Mouse (Mus musculus) heart, postnatal 10 days (tissue): ENCODE data around the gene Zfp991. TPM values are rescaled to one million over a fixed set of nuclear protein-coding genes. Genes with fewer than 3 reads are reported as not detected.
"Not testable (repeated sequence)": the region's sequence is repeated elsewhere in the genome, so short reads cannot be mapped to it uniquely, and the experiment has no call there.

Experiments used
- DNase-seq, 2 experiments: peaks; one replicate each; pipeline ENCODE4 v3.0.0; 2021
- intact Hi-C: fragments of 180-260 bp; cut with DNase I; formaldehyde crosslinking; loops from one replicate; pipeline ENCODE4 v1.15.1; 2025
- total RNA-seq, 2 experiments: library from RNA; stranded (reverse); gene quantifications; 2 replicates each; pipeline ENCODE4 v1.2.3; 2021

Gene Zfp991
- total RNA-seq, 2 experiments from 2014 or later: 7.1 to 10.0 TPM

DNA sequence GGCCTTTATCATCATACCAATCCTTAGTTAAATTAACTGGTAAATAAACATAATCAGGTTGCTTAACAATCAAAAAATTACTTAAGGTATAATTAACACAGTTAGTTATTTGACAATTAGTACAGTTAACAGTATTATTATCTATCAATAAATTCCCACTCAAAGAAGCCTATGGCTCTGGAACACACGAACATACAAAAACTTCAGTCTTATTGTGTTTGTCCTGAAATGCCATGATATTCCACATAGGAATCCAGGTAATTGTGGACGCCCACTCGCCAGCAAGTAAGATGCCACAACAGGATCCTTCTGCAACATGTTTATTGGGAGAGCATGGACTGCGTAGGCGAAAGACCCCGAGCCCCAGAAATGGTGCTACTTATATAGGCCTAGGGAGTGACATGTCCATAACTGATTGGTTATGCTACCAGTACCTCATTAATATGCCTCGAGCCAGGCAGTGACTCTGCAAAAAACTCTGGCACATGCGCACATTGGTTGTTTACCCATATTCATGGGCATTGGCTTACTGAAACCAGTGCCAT, 49.4 kb downstream of the Zfp991 start:
- DNase-seq, intact Hi-C loops: not testable (repeated sequence)

DNA sequence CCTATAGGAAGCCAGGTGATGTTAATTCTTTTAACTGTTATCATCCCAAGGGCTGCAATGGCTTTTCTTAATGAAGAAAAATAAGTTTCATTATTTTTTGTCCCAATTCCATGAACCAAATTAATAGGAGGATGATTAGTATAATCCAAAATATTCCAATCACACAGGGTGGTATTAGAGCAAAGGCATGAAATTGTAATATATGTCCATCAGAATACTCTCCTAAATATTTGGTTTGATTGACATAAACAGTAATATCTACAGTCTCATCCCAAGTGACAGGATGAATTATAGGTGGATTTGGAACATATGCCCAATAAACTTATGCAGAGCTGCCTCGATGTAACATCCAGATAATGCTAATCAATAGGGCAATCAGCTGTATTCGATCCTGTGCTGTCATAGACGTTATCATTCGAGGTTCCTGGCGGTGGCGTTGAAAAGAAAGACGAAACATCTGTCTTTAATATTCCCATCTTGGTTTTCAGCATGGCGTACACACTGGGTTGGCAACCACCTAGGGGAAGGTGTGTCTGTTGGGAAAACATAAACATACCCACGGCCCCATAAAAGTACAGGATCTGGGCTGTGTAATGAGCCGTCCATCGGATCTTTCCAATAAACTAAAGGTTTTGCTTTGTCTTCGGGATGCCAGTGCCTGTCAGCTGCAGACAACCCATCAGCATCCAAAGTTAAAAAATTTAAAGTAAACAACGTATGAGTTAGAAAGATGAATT, 50.3 kb downstream of the Zfp991 start:
- intact Hi-C loops, DNase-seq: not testable (repeated sequence)

DNA sequence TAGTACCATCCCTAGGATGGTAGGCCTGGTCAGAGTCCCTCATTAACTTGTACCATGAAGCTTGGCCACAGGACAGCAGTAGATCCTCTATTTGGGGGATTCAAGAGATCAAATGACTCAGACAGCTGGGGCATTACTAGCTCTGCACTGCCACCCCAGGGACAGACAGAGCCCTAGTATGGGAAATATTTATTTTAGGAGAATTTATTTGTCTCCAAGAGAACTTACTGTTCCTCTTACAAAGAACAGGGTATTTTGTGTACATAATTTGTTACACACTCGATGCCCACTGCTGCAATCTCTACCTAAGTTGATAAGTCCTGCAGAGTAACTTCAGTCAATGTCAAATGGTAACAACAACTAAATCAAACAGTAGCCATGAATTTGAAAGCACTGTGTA, 55.0 kb downstream of the Zfp991 start:
- intact Hi-C loops, DNase-seq: not testable (repeated sequence)

DNA sequence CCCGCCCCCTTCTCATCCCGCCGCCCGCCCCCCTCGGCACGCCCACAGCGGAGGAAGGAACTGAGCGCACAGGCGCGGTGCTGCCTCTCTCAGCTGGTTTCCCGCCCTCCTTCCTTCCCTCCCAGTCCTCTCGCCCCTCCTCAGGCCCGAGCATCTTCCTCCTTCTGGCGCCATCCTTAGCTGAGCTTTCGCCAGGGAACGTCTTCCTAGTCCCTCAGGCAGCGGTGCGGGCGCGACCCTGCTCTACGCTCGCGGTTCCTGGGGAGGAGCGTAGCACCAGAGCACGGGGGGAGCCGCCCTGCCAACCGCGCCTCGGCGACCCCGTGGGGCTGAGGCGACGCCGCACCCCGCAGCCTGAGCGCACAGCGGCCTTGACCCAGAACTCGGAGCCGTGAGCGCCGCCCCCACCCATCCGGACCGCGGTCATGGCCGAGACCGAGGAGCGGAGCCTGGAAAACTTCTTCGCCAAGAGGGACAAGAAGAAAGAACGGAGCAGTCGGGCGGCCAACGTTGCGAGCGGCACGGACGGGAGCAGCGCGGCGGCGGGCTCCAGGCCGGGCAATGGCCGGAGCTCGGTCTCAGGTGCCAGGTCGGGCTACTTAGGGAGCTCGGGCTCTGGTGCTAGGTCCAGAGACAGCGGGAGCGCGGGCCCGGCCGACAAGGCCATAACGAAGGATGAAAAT, 55.6 kb downstream of the Zfp991 start:
- intact Hi-C loops, DNase-seq: not testable (repeated sequence)

DNA sequence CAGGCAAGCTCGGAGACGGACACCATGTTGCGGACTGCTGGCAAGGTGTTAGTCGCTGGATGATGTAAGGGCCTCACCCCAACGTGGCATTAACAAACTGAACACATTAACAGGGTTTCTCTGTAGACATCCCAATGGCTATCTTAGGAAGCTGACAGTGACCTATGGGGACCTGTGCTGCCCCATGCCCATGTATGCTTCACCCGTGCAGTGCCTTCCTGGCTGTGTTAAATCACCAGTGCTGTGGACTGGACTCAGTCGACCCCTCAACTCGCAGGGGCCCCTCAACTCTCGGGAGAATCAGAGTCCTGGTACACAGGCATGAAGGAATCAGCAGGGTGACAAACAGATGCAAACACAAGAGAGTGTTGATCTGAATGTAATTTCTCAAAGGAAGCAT, 63.3 kb downstream of the Zfp991 start:
- DNase-seq, intact Hi-C loops: not testable (repeated sequence)

DNA sequence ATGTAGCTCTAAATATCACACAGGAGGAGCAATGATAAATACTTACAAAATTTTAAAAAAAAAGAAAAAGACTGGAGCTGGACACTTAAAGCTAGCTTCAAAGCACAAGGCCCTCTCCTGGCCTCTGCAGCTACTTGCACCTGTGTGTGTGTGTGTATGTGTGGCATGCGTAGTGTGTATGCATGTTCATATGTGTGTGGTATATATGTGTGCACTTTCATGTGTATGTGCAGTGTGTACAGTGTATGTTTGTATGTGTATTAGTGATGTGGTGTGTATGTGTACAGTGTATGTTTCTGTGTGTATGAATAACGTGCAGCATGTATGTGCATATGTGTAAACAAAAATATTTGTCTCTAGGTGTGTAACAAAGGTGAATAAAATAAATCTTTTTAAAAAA, 65.4 kb downstream of the Zfp991 start:
- DNase-seq, intact Hi-C loops: not testable (repeated sequence)

DNA sequence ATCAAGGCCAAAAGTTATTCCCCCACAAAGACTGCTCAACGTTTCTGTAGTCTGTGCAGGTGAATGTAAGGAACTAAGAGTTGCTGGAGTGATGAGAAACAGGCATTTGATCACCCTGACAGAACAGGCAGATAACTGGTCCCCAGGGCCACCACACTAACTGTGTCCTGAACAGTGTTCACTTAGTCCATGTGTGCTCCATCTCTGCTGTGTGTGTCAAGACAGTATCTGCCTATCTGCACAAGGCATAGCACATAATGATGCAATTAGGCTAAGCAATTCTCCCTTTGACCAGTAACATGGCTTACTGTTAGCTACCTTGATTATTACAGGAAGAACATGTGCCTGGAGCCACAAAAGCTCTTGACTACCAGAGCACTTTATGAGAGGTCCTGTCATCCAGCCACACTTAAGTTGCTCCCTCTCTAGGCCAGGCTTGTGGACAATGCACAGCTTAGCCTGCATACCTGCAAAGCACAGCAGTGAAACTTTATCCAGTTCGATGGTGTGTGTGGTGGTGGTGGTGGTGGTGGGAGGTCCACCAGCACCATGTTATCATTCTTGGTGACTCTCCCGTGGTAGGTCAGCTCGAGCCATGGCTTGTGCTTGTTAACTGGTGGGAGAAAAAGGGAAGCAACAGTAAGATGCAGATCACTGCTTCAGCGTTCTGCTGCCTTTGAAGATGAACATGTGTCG, 67.4 kb downstream of the Zfp991 start:
- intact Hi-C loops, DNase-seq: not testable (repeated sequence)

DNA sequence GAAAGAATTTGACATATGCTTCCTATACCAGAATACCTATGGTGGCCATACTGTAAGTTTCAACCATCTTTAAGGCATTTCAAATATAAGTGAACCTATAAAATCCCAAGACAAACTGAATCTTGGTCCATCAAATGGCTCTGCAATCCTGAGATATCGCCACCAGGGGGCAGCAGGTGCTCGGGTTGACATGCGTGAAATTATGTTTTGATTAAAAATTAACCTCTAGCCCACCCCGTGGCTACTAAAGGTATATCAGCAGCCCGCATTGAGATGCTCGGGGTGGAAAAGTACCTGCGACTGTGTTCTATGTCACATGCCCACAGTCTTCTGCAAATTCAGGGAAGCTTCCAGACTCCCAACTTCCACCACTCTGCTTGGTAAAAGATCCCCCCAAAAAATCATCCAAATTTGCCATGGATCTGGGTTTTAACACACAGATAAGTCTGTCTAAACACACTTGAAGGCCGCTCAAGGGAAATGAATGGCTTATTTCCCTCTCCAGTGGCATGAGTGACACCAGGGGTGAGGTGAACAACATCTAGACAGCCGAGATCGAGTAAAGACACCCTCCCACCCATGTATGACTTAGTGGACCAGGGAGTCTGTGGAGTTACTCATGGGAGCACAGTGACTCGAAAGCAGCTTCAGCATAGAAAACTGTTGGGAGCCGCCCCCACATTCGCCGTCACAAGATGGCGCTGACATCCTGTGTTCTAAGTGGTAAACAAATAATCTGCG, 70.3 kb downstream of the Zfp991 start:
- DNase-seq, intact Hi-C loops: not testable (repeated sequence)

DNA sequence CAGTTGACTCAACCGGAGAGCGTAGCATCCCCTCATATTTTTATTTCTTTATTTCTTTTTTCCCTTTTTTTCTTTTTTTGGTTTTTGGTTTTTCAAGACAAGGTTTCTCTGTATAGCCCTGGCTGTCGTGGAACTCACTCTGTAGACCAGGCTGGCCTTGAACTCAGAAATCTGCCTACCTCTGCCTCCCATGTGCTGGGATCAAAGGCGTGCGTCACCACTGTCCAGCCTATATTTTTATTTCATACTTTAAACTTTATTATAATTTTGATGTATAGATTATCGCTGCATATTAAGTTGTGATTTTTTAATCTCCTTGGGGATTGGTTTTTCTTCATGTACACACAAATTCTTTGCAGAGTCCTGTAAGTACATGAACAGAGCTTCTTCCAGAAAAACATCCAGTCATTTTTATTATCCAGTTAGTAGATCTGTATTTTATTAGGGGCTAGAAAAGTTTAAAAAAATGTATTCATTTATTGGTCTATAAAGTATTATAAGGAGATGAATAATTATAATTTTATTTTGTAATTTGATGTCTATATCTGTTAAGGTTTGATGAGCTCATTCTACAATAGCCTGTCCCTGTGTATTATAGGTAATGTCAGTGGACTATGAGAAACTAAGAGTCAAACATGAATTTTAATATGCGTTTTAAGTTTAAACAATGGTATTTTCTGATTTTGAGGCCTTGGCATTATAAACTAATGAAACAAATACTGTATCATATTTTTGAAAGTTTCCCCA, 80.5 kb downstream of the Zfp991 start:
- DNase-seq, intact Hi-C loops: not testable (repeated sequence)

DNA sequence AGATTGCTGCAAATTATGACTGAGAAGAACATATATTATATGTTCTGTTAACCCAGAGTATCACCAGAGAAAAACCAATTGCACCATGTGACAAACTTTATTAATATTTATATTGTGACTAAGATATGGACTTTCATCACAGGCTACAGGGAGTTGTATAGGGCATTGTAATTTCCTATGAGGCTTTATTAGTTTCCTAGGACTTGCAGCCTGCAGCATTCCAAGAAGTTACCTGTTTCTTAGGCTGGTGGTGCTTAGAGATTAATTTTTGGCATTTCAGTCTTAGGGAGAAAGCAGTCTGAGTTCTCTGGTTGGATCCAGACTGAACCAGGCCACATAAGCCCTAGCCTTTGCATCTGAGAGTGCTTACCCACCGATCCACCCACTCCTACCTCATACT, 82.4 kb downstream of the Zfp991 start:
- DNase-seq, intact Hi-C loops: not testable (repeated sequence)

DNA sequence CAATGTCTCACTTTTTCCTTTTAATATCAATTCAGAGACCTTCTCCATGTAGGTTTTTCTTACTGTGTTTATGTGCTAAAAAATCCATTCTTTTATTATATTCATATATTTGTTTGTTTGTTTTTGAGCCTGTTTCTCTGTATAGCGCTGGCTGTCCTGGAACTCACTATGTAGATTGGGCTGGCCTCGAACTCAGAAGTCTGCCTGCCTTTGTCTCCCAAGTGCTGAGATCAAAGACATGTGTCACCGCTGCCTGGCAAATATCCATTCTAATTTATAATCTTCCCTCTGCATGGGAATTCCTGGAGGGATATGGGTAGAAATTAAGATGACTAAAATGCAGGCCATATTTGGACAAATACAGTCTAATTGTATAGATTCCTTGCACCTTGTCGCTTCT, 85.8 kb downstream of the Zfp991 start:
- DNase-seq, intact Hi-C loops: not testable (repeated sequence)

DNA sequence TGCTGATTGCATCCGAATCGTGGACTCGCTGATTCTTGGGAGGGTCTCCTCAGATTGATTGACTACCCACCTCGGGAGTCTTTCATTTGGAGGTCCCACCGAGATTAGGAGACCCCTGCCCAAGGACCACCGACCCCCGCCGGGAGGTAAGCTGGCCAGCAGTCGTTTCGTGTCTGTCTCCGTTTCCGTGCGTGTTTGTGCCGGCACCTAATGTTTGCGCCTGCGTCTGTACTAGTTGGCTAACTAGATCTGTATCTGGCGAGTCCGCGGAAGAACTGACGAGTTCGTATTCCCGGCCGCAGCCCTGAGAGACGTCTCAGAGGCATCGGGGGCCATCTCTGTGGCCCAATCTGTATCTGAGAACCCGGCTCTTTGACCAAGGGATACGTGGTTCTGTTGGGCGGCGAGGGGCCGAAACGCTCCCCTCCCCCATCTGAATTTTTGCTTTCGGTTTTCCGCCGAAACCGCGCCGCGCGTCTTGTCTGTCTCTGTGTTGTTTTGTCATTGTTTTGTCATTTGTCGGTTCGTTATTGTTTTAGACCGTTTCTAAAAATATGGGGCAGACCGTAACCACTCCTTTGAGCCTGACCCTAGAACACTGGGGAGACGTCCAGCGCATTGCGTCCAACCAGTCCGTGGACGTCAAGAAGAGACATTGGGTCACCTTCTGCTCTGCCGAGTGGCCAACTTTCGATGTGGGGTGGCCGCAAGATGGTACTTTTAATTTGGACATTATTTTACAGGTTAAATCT, 87.7 kb downstream of the Zfp991 start:
- intact Hi-C loops: not testable (repeated sequence)

DNA sequence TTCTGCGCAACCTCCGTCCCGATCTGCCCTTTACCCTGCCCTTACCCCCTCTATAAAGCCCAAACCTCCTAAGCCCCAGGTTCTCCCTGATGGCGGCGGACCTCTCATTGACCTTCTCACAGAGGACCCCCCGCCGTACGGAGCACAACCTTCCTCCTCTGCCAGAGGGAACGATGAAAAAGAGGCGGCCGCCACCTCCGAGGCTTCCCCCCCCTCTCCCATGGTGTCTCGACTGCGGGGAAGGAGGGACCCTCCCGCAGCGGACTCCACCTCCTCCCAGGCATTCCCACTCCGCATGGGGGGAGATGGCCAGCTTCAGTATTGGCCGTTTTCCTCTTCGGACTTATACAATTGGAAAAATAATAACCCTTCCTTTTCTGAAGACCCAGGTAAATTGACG, 88.4 kb downstream of the Zfp991 start:
- DNase-seq, intact Hi-C loops: not testable (repeated sequence)

More for the DNA sequence above, 87.7 kb downstream of the Zfp991 start:
- DNase-seq: peak; percentile 25 to 29

DNA sequence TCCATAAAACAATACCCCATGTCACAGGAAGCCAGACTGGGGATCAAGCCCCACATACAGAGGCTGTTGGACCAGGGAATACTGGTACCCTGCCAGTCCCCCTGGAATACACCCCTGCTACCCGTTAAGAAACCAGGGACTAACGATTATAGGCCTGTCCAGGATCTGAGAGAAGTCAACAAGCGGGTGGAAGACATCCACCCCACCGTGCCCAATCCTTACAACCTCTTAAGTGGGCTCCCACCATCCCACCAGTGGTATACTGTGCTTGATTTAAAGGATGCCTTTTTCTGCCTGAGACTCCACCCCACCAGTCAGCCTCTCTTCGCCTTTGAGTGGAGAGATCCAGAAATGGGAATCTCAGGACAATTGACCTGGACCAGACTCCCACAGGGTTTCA, 90.2 kb downstream of the Zfp991 start:
- intact Hi-C loops, DNase-seq: not testable (repeated sequence)

DNA sequence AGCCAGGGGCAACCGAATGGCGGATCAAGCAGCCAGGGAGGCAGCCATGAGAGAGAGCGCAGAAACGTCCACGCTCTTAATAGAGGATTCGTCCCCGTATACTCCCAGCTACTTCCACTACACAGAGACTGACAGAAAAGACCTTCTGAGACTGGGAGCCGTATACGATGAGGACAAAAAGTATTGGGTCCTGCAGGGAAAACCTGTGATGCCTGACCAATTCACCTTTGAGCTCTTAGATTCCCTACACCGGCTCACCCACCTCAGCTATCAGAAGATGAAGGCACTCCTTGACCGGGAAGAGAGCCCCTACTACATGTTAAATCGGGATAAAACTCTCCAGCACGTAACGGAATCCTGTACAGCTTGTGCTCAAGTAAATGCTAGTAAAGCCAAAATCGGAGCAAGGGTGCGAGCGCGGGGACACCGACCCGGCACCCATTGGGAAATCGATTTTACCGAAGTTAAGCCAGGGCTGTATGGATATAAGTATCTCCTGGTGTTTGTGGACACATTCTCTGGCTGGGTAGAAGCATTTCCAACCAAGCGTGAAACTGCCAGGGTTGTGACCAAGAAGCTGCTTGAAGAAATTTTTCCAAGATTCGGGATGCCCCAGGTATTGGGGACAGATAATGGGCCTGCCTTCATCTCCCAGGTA, 92.1 kb downstream of the Zfp991 start:
- intact Hi-C loops, DNase-seq: not testable (repeated sequence)

DNA sequence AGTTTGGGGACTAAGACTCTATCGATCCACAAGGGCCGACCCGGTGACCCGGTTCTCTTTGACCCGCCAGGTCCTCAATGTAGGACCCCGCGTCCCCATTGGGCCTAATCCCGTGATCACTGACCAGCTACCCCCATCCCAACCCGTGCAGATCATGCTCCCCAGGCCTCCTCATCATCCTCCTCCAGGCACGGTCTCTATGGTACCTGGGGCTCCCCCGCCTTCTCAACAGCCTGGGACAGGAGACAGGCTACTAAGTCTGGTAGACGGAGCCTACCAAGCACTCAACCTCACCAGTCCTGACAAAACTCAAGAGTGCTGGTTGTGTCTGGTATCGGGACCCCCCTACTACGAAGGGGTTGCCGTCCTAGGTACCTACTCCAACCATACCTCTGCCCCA, 93.8 kb downstream of the Zfp991 start:
- intact Hi-C loops, DNase-seq: not testable (repeated sequence)

DNA sequence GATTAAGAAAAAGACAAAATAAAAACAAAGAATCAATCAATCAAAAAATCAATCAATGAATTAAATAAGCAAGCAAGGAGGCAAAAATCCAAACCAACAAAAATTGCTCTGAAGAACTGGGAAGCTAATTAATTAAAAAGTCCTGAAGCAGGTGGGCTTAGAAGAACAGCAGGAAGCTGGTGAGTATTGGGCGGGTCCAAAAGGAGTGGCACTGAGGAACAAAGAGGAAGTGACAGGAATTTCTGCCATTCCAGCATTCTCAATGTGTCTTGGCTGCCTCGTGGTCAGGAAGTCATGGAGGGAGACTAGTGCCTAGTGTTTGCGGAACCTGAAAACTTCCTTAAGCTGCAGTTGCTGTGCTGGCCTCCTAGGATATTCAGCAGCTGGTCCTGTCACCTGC, 98.2 kb downstream of the Zfp991 start:
- intact Hi-C loops, DNase-seq: not testable (repeated sequence)
